Mouse (Mus musculus) cerebellum, adult (tissue): Measurements from ENCODE around the gene Kpna2.

ENCODE experiments used
- ATAC-seq: cut with Nextera tagmentation; 2 replicates; pipeline ENCODE4 v1.9.2; 2017; ENCODE audit warnings: mild to moderate bottlenecking, moderate library complexity, mixed read lengths; ENCODE audit not compliant: insufficient number of reproducible peaks, low FRiP score, low TSS enrichment

The Kpna2 gene

GRCm38 (mm10) chr11:106999151-106999948, at the start of gene Kpna2:
Gene Kpna2 (minus strand): TSS chr11:106999541.
- ATAC-seq, result peak; percentile 96

- ATAC-seq, result no peak
Observed at GRCm38 (mm10) chr11:107046766-107047620, 47.7 kb upstream of the Kpna2 start.

- no peak for ATAC-seq
Observed at GRCm38 (mm10) chr11:107045546-107045945, 46.2 kb upstream of the Kpna2 start.

GRCm38 (mm10) chr11:107044321-107044720, 45.0 kb upstream of the Kpna2 start:
- peak; percentile 58; the same call in 1 of the 2 replicates for ATAC-seq

GRCm38 (mm10) chr11:107043361-107043760, 44.0 kb upstream of the Kpna2 start:
- no peak for ATAC-seq

GRCm38 (mm10) chr11:107041396-107041795, 42.1 kb upstream of the Kpna2 start:
- no peak for ATAC-seq

- no peak for ATAC-seq
Observed at GRCm38 (mm10) chr11:107039417-107039816, 40.1 kb upstream of the Kpna2 start.

GRCm38 (mm10) chr11:107034085-107034810, 34.9 kb upstream of the Kpna2 start:
- no peak for ATAC-seq

GRCm38 (mm10) chr11:107031635-107032034, 32.3 kb upstream of the Kpna2 start:
- ATAC-seq, result no peak

GRCm38 (mm10) chr11:107029536-107029935, 30.2 kb upstream of the Kpna2 start:
- no peak for ATAC-seq

GRCm38 (mm10) chr11:107028754-107029153, 29.4 kb upstream of the Kpna2 start:
- no peak for ATAC-seq

- no peak for ATAC-seq
Observed at GRCm38 (mm10) chr11:107028275-107028618, 28.9 kb upstream of the Kpna2 start.

GRCm38 (mm10) chr11:107027431-107028274, 28.3 kb upstream of the Kpna2 start:
- peak; percentile 83 for ATAC-seq

- ATAC-seq, result no peak
Observed at GRCm38 (mm10) chr11:107026554-107027430, 27.5 kb upstream of the Kpna2 start.

GRCm38 (mm10) chr11:107025411-107026321, 26.3 kb upstream of the Kpna2 start, which contains the start of gene 1810010H24Rik:
Gene 1810010H24Rik (plus strand): TSS chr11:107025681.
- no peak for ATAC-seq

- ATAC-seq, result no peak
Observed at GRCm38 (mm10) chr11:107024406-107024805, 25.1 kb upstream of the Kpna2 start.

GRCm38 (mm10) chr11:107022050-107022683, 22.8 kb upstream of the Kpna2 start:
- ATAC-seq, result no peak
